Mouse (Mus musculus): ENCODE measurements around the gene Cdk5r2.

DNA sequence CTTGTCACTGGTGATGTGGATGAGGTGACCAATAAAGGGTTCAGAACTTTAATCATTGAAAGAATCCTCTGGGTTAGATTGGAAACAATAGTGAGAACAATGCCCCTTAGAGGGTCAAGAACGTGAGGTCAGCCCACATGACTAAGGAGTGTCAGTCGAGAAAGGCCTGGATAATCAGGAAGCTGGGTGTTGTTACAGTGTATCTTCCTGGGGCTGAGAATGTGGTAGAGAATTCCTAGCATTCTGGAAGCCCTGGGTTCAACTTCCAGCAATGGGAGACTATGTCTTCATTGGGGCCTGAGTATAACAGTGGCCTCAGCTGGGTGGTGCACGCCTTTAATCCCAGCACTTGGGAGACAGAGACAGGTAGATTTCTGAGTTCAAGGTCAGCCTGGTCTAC, 22.5 kb downstream of the Cdk5r2 start:
- TF ChIP-seq POLR2A (IDR thresholded peaks at IDR 0.05; ENCODE audit: low read depth, low read length): no peak
- TF ChIP-seq CTCF (IDR thresholded peaks at IDR 0.05; ENCODE audit: extremely low read depth, insufficient read length, insufficient replicate concordance, low read depth, low read length): no peak
